ENCODE assay signal across 9 mouse cellular contexts in genomic region chr2:113494401-113495080, GRCm38 (mm10).
DNase-seq lines count a peak whose midpoint lies in the region; ATAC-seq and TF ChIP-seq lines count a peak whose summit lies in the region.
"Had no signal": no experiment of that assay in that cellular context is flagged by ENCODE, and none has a peak within 500 bp of the region (broad histone marks: within the 10 kb centered on the region; RNA-seq: fewer than 3 reads in every experiment).

No protein-coding gene starts in this region.

- no peaks in the 10 kb centered on the region for H3K4me1 ChIP-seq in intestine, postnatal 0 days (replicated peaks; ENCODE audit: control insufficient read depth, insufficient read depth, low read length)
- H3K4me1 ChIP-seq in intestine, embryonic 16.5 days (ENCODE audit: control insufficient read depth, insufficient read depth, low read length): no peaks in the 10 kb centered on the region
- H3K4me1 ChIP-seq: embryonic facial prominence, embryonic 12.5 days; liver, embryonic 13.5 days had no signal

- no peak overlapping the region for H3K9ac ChIP-seq in intestine, postnatal 0 days (ENCODE audit: low read depth, low read length)
- H3K9ac ChIP-seq in intestine, embryonic 16.5 days (ENCODE audit: low read depth, low read length): no peak overlapping the region
- H3K9ac ChIP-seq: embryonic facial prominence, embryonic 12.5 days; liver, embryonic 13.5 days had no signal

- H3K27me3 ChIP-seq in intestine, postnatal 0 days (replicated peaks; ENCODE audit: control insufficient read depth, insufficient read depth, low read length): no peaks in the 10 kb centered on the region
- H3K27me3 ChIP-seq in intestine, embryonic 16.5 days (replicated peaks; ENCODE audit: control insufficient read depth, insufficient read depth, low read length): no peaks in the 10 kb centered on the region
- H3K27me3 ChIP-seq: embryonic facial prominence, embryonic 12.5 days; liver, embryonic 13.5 days had no signal

- H3K27ac ChIP-seq in intestine, postnatal 0 days (ENCODE audit: low read depth, low read length): no peak overlapping the region
- H3K27ac ChIP-seq in intestine, embryonic 16.5 days (ENCODE audit: low read length): no peak overlapping the region
- H3K27ac ChIP-seq: embryonic facial prominence, embryonic 12.5 days; liver, embryonic 13.5 days had no signal

- TF ChIP-seq CTCF in intestine, postnatal 0 days (IDR thresholded peaks at IDR 0.05; ENCODE audit: low read depth): peak; percentile 81

- 63% methylated on average over 6 of the region's 6 CpGs for WGBS in intestine, postnatal 0 days
- WGBS in intestine, embryonic 16.5 days: 56% methylated on average over 6 of the region's 6 CpGs

- DNase-seq in 3T3-L1 (ENCODE audit: low read depth, low spot score): peak; percentile 92
- peak; percentile 35 to 53 for DNase-seq in B cell, adult 2 months
- DNase-seq in cerebellum, postnatal 14 days: peak; percentile 62 to 67
- DNase-seq in testis, postnatal 10 days (ENCODE audit: low spot score): no peak
- DNase-seq: liver, embryonic 13.5 days had no signal

- no peak for ATAC-seq in intestine, postnatal 0 days
- no peak for ATAC-seq in intestine, embryonic 16.5 days
- ATAC-seq in megakaryocyte, adult 5-6 weeks (ENCODE audit: poor library complexity, severe bottlenecking): peak; percentile 73

- no peak overlapping the region for H3K4me2 ChIP-seq in intestine, postnatal 0 days (replicated peaks; ENCODE audit: low read depth)
- no peak overlapping the region for H3K4me2 ChIP-seq in intestine, embryonic 16.5 days (ENCODE audit: low read depth, low read length)
- H3K4me2 ChIP-seq: embryonic facial prominence, embryonic 12.5 days; liver, embryonic 13.5 days had no signal

- no peak overlapping the region for H3K4me3 ChIP-seq in intestine, postnatal 0 days (ENCODE audit: low read depth, low read length)
- H3K4me3 ChIP-seq in intestine, embryonic 16.5 days (ENCODE audit: low read length): no peak overlapping the region
- H3K4me3 ChIP-seq: embryonic facial prominence, embryonic 12.5 days; liver, embryonic 13.5 days had no signal

- no peaks in the 10 kb centered on the region for H3K9me3 ChIP-seq in intestine, postnatal 0 days (ENCODE audit: control insufficient read depth)
- H3K9me3 ChIP-seq in intestine, embryonic 16.5 days (ENCODE audit: control insufficient read depth, low read length): no peaks in the 10 kb centered on the region
- H3K9me3 ChIP-seq: embryonic facial prominence, embryonic 12.5 days; liver, embryonic 13.5 days had no signal

- no peaks in the 10 kb centered on the region for H3K36me3 ChIP-seq in intestine, postnatal 0 days (ENCODE audit: control insufficient read depth, insufficient read depth)
- H3K36me3 ChIP-seq in intestine, embryonic 16.5 days (ENCODE audit: control insufficient read depth, insufficient read depth, low read length): no peaks in the 10 kb centered on the region
- H3K36me3 ChIP-seq: embryonic facial prominence, embryonic 12.5 days; liver, embryonic 13.5 days had no signal
